Mouse (Mus musculus): ENCODE measurements at regions not wholly inside any gene's neighbourhood (a gene's known extent, or its start where the extent isn't known, plus 50 kb on each side); places are given as distances from the start of the nearest gene placed in this dataset.

DNA sequence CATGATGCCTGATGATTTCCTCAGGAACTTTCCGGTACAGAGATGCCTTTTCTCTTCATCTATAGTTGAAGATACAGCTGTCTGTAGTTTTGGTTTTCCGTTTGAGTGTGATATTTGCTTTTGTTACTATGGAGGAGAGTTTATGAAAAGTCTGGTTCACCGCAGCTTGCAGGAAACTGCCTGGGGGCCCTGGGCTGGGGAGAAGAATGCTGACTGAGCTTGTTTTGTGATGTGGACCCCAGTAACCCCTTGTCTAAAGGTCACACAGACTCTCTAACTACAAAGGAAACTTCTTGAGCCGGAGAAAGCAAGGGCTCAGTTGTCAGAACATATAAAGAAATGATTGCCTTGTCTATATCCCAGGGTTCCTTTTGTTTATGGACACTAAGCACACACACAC, 325.8 kb upstream of the Mki67 start:
- DNase-seq (ENCODE audit: extremely low spot score in 1 of 2, low spot score in 2 of 2): no peak
- no peak for TF ChIP-seq CTCF (IDR thresholded peaks at IDR 0.05)
- intact Hi-C loops (cut with DNase I): no loop called here
- no peak overlapping the region for H3K27ac ChIP-seq
- no peak overlapping the region for H3K4me3 ChIP-seq

- H3K4me3 ChIP-seq: no peak overlapping the region
- intact Hi-C loops (cut with DNase I): no loop called here
- TF ChIP-seq CTCF (IDR thresholded peaks at IDR 0.05): no peak
- peak; percentile 52 to 67 for DNase-seq (ENCODE audit: extremely low spot score in 1 of 2, low spot score in 2 of 2)
- peak overlapping the region; percentile 69 for H3K27ac ChIP-seq
These were observed 330.6 kb upstream of the Mki67 start for GRCm38 (mm10) chr7:136046645-136047363.

GRCm38 (mm10) chr7:136047364-136047945, 331.3 kb upstream of the Mki67 start:
- DNase-seq (ENCODE audit: extremely low spot score in 1 of 2, low spot score in 2 of 2): no peak
- intact Hi-C loops (cut with DNase I): no loop called here
- H3K27ac ChIP-seq: peak overlapping the region; percentile 69
- H3K4me3 ChIP-seq: no peak overlapping the region
- TF ChIP-seq CTCF (IDR thresholded peaks at IDR 0.05): no peak

GRCm38 (mm10) chr7:136048925-136049586, 332.9 kb upstream of the Mki67 start:
- intact Hi-C loops (cut with DNase I): no loop called here
- no peak for DNase-seq (ENCODE audit: extremely low spot score in 1 of 2, low spot score in 2 of 2)
- Histone ChIP-seq H3K4me3 (no peak overlapping the region), H3K27ac (no peak overlapping the region)
- TF ChIP-seq CTCF (IDR thresholded peaks at IDR 0.05): no peak; the same call in 1 of the 2 replicates

DNA sequence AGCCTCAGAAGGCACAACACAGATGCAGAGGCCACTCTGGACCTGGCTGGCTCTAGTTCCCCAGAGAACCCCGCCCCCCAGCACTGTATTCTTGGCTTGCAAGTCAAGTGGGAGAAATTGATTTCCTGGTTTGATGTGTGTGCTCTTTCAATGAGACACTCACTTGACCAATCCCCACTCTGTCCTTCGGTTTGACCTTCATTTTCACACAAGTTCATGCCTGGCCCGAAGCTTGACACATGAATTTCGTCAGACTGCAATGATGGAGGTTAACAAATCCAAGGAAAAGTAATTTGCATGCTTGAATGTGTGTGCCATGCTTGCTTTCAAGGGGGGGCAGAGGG, 333.4 kb upstream of the Mki67 start:
- no peak for TF ChIP-seq CTCF (IDR thresholded peaks at IDR 0.05)
- intact Hi-C loops (cut with DNase I): no loop called here
- DNase-seq (ENCODE audit: extremely low spot score in 1 of 2, low spot score in 2 of 2): no peak

GRCm38 (mm10) chr7:136050116-136050515, 334.0 kb upstream of the Mki67 start:
- peak; percentile 47 for TF ChIP-seq CTCF (IDR thresholded peaks at IDR 0.05)
- no peak overlapping the region for H3K4me3 ChIP-seq
- DNase-seq (ENCODE audit: extremely low spot score in 1 of 2, low spot score in 2 of 2): peak in 1 of 2 experiments; percentile 12
- H3K27ac ChIP-seq: no peak overlapping the region
- intact Hi-C loops (cut with DNase I): loop anchor here (2.0 to 5.0 kb wide), 2 partner anchors 213 to 437 kb away; no protein-coding TSS in a partner anchor

More for the DNA sequence above, 333.4 kb upstream of the Mki67 start:
- Histone ChIP-seq H3K4me3 (no peak overlapping the region), H3K27ac (no peak overlapping the region)

- no peak for DNase-seq (ENCODE audit: extremely low spot score in 1 of 2, low spot score in 2 of 2)
- intact Hi-C loops (cut with DNase I): loop anchor here (5.0 kb wide), 1 partner anchor 205 kb away; no protein-coding TSS in a partner anchor
- TF ChIP-seq CTCF (IDR thresholded peaks at IDR 0.05): no peak
- Histone ChIP-seq H3K4me3 (no peak overlapping the region), H3K27ac (no peak overlapping the region)
These were observed 340.8 kb upstream of the Mki67 start for GRCm38 (mm10) chr7:136056876-136057484.

GRCm38 (mm10) chr7:136058319-136058718, 342.2 kb upstream of the Mki67 start:
- DNase-seq (ENCODE audit: extremely low spot score in 1 of 2, low spot score in 2 of 2): no peak
- no peak overlapping the region for H3K27ac ChIP-seq
- intact Hi-C loops (cut with DNase I): loop anchor here (5.0 kb wide), 1 partner anchor 206 kb away; no protein-coding TSS in a partner anchor
- TF ChIP-seq CTCF (IDR thresholded peaks at IDR 0.05): no peak
- H3K4me3 ChIP-seq: no peak overlapping the region

- Histone ChIP-seq H3K27ac (no peak overlapping the region), H3K4me3 (no peak overlapping the region)
- intact Hi-C loops (cut with DNase I): loop anchor here (5.0 kb wide), 1 partner anchor 207 kb away; no protein-coding TSS in a partner anchor
- TF ChIP-seq CTCF (IDR thresholded peaks at IDR 0.05): no peak
- no peak for DNase-seq (ENCODE audit: extremely low spot score in 1 of 2, low spot score in 2 of 2)
These were observed 342.9 kb upstream of the Mki67 start for GRCm38 (mm10) chr7:136058751-136059681.

DNA sequence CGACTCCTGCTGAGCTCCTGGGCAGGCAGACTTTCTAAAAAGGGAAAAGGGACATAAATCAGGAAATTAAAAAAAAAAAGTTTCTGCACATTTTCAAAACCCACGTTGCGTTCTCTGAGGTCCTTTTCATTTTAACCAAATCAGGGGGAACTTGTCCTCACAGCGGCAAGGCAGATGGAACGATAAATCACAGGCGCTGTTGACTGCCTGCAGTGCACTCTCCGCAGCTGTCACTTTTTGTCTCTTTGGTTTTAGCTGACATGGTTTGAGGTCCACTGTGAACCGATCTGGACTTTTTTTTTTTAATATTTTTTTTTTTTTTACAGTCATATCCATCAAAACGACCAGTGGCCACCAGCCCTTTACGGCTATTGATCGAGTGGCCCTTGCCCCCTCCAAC, 343.7 kb upstream of the Mki67 start:
- no peak for DNase-seq (ENCODE audit: extremely low spot score in 1 of 2, low spot score in 2 of 2)
- intact Hi-C loops (cut with DNase I): loop anchor here (5.0 kb wide), 3 partner anchors 208 to 1252 kb away; partner anchors contain the start of gene Ebf3
- Histone ChIP-seq H3K27ac (no peak overlapping the region), H3K4me3 (no peak overlapping the region)
- TF ChIP-seq CTCF (IDR thresholded peaks at IDR 0.05): no peak

All from left cerebral cortex, adult 2 months (tissue).